Mouse (Mus musculus) left cerebral cortex, adult 2 months (tissue): Measurements from ENCODE around the gene Olfr545. TPM values are rescaled to one million over a fixed set of nuclear protein-coding genes. Genes with fewer than 3 reads are reported as not detected.
"Not testable (repeated sequence)": the region's sequence is repeated elsewhere in the genome, so short reads cannot be mapped to it uniquely, and the experiment has no call there.

Source experiments
- DNase-seq, 2 experiments: peaks; one replicate each; pipeline ENCODE4 v3.0.0; 2021 to 2022; ENCODE audit warnings: low spot score in 2 of 2, mixed read lengths in 1 of 2; ENCODE audit errors: extremely low spot score in 1 of 2
- H3K27ac ChIP-seq: fragments of 200-600 bp; 2 replicates; pipeline ENCODE4 v1.8.1; 2022
- H3K4me3 ChIP-seq: fragments of 200-600 bp; 2 replicates; pipeline ENCODE4 v1.8.1; 2022
- CTCF ChIP-seq: fragments of 200-600 bp; IDR thresholded peaks from 2 replicates; pipeline ENCODE4 v1.8.1; 2022; ENCODE audit warnings: antibody characterized with exemption, mild to moderate bottlenecking, moderate library complexity
- intact Hi-C: fragments of 180-260 bp; cut with DNase I; formaldehyde crosslinking; loops from one replicate; pipeline ENCODE4 v1.15.1; 2025
- total RNA-seq, 2 experiments: library from RNA; stranded (reverse); gene quantifications; 2 replicates each; pipeline ENCODE4 v1.2.3; 2021

Olfr545 gene
- total RNA-seq, 2 experiments from 2014 or later: not detected

DNA sequence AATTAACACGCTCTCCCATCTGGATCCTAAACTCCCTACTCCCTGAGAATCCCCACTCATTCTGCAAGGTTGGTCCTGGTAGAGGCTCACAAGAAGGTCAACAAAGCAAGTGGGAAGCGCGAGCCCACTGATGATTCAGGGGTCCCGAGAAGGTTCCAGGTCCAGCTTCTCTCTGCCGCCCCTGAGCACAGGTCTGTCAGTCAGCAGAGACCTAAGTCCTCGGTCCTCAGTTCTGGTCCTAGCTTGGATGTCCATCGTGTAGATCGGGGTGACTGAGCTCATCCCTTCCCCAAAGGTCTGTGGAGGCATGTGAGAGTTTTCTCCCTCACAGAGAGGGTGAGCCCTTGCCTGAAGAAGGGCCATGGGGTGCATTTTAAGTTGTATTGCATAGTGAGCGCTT, 8.7 kb upstream of the Olfr545 start:
- H3K4me3 ChIP-seq: no peak overlapping the region
- H3K27ac ChIP-seq: no peak overlapping the region
- no peak for TF ChIP-seq CTCF
- intact Hi-C loops: no loop called here
- no peak for DNase-seq

- intact Hi-C loops: no loop called here
- peak; percentile 68 to 80 for DNase-seq
- TF ChIP-seq CTCF: peak; percentile 91
- no peak overlapping the region for H3K27ac ChIP-seq
- no peak overlapping the region for H3K4me3 ChIP-seq
Measured at GRCm38 (mm10) chr7:102506848-102507247, 7.5 kb upstream of the Olfr545 start.

DNA sequence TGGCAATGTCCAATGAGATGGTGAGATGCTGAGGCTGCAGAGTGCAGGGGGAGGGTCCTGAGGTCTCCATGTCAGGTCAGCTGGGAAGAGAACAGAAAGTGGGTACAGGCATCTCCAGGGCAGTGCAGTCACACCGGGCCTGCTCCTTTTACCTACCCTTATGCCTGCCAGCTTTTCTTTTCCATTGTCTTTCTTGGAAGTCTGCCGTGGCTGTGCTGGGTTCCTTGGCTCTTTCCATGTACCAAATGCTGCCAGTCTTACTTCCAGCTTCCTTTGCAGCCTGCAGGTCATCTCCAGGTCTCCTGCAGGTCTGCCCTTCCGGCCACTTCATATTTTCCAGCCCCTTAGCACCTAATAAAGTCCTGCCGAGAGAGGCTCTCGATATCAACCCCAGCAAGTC, 2.6 kb upstream of the Olfr545 start:
- intact Hi-C loops: no loop called here
- TF ChIP-seq CTCF: no peak
- DNase-seq: no peak
- Histone ChIP-seq H3K27ac (no peak overlapping the region), H3K4me3 (no peak overlapping the region)

GRCm38 (mm10) chr7:102494416-102494815, 5.0 kb downstream of the Olfr545 start:
- H3K4me3 ChIP-seq, H3K27ac ChIP-seq, intact Hi-C loops, DNase-seq: not testable (repeated sequence)

DNA sequence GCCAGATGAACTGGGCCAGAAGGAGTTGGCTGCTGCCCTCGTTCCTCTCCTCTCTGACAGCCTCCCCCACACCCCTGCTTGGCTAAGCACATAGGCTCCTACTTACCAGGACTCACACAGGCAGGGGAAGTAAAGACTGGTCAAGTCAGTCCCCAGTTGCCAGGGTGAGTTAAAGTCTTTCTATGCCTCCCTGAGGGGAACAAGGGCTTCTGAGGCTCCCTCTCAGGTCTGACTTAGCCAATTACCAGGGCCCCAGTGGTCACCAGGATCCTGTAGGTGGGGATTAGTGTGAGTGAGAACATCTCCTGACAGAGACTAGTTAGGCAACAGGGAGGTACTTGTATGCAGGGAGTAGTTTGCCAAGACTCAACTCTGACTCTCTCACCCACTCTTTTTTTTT, 11.2 kb downstream of the Olfr545 start, which contains the start of gene Olfr544:
TSS of gene Olfr544 (minus strand) at position 153 of the 400 bp plus-strand sequence.
- intact Hi-C loops: no loop called here
- DNase-seq: no peak
- Histone ChIP-seq H3K4me3 (no peak within 1 kb of the TSS), H3K27ac (no peak within 1 kb of the TSS)
- TF ChIP-seq CTCF: no peak

DNA sequence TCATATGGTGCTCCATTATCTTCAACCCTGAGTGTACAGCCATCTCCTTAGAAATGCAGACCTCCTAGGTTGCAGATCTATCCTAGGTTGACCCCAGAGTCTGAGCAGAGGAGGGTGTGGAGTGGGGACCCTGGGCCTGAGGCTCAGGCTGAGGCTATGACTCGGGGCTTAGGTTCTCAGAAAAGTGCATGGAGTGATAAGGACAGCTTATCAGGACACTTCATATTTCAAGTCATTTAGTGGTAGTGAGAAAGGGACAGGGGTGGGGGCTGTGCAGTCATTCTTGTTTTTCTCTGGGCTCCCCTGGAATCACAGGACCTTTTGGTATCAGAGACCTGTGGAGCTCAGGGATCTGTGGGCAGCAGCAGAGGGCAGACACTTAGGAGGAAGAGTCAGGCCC, 13.3 kb downstream of the Olfr545 start:
- H3K27ac ChIP-seq: no peak overlapping the region

DNA sequence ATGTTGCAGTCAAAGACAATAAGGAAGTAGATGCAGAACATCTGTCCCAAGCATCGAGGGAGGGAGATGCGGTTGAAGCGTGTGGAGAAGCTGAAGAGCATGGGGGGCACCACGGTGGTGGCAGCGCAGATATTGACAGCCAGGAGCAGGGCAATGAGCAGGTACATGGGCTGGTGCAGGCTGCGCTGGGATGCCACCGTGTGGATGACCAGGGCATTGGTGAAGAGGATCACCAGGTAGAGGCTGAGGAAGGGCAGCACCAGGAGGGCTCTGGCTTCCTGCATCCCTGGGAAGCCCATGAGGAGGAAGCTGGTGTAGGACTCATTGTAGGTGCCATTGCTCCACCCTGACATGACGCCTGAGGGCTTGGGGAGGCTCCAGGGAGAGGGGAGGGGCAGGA, 14.6 kb downstream of the Olfr545 start:
- H3K4me3 ChIP-seq, H3K27ac ChIP-seq, intact Hi-C loops, DNase-seq: not testable (repeated sequence)

More for the DNA sequence above, 13.3 kb downstream of the Olfr545 start:
- intact Hi-C loops: no loop called here
- H3K4me3 ChIP-seq: no peak overlapping the region
- no peak for TF ChIP-seq CTCF
- DNase-seq: no peak

DNA sequence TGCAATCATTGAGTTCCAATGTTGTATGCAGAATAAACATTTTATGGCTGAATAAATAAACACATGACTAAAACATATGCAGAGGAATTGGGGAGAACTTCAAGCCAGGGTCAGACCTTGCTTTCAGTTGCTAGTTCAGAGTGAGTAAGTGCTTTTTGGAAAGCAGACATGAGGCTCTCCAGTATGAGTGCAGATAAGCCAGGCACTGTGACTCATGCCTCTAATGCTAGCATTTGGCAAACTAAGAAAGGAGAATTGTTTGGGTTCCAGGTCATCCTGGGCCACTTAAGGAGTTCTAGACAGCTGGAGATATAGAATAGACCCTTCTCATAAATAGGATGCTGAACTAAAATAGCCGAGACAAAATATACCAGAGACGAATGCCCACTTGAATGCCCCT, 15.7 kb downstream of the Olfr545 start:
- Histone ChIP-seq H3K4me3 (no peak overlapping the region), H3K27ac (no peak overlapping the region)
- intact Hi-C loops: no loop called here
- no peak for DNase-seq
- TF ChIP-seq CTCF: no peak

GRCm38 (mm10) chr7:102481579-102481978, 17.8 kb downstream of the Olfr545 start, which contains the start of gene Olfr543:
Gene Olfr543 (minus strand): TSS chr7:102481679.
- TF ChIP-seq CTCF: no peak
- Histone ChIP-seq H3K27ac (no peak within 1 kb of the TSS), H3K4me3 (no peak within 1 kb of the TSS)
- intact Hi-C loops: no loop called here
- no peak for DNase-seq

DNA sequence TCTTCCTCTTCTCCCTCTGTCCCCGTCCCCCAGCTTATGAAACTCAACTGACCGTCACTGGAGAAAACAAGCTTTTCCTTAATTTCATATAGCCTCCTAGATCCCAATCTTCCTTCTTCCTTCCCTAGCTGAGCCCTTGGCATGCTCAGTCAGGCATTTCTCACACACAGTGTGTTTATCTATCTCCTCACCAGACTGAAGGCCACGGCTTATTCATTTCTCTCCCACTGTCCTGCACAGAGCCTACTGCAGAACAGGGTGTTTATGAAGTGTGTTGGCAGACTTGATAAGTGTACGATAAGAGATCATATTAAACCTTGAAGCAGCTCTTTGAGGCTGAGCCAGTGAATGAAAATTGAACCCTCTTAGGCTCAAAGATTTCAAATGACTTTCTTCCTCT, 18.6 kb downstream of the Olfr545 start:
- TF ChIP-seq CTCF: no peak
- no peak for DNase-seq
- Histone ChIP-seq H3K4me3 (no peak overlapping the region), H3K27ac (no peak overlapping the region)
- intact Hi-C loops: no loop called here

DNA sequence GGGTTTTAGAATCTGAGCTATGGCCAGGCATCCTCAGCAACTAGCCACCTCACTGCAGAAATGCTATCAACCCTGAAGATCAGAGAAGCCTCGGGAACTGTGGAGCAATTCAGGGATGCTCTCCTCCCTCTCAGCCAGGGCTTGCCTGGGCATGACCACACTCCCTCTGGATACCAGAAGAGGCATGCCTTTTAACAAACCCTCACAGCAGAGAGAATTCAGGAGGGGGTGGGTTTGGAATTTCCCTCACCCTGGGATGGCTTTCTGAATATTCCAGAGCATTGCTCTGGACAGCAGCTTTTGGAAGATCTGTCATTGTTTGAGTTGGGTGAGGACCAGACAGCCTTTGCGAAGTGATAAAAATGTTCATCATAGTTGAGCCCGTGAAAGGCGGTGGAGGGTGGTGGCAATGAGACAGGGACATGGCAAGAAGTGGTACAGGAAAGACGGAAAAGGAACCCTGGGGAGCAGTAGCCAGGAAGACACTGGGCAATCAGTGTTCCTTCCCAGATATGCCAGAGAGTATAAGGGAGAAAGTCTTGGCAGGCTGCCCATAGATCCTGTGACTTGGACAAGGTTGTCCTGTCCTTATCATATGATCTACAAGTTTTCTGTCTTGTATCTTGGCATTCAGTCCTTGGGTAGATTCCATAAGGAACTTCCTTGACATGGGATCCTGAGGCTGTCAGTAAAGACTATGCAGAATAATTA, 19.9 kb downstream of the Olfr545 start:
- intact Hi-C loops: no loop called here
- DNase-seq: no peak
- no peak for TF ChIP-seq CTCF
- no peak overlapping the region for H3K27ac ChIP-seq
- H3K4me3 ChIP-seq: no peak overlapping the region

- DNase-seq: no peak
- no peak for TF ChIP-seq CTCF
- Histone ChIP-seq H3K27ac (no peak overlapping the region), H3K4me3 (no peak overlapping the region)
- intact Hi-C loops: no loop called here
Measured at GRCm38 (mm10) chr7:102478926-102479325, 20.4 kb downstream of the Olfr545 start.

GRCm38 (mm10) chr7:102478425-102478824, 20.9 kb downstream of the Olfr545 start:
- H3K27ac ChIP-seq: no peak overlapping the region
- no peak for TF ChIP-seq CTCF
- intact Hi-C loops: no loop called here
- H3K4me3 ChIP-seq: no peak overlapping the region
- no peak for DNase-seq
